17 mouse cellular contexts compared by ENCODE assay signal in genomic region chr4:133620668-133621067, GRCm38 (mm10). TPM values are rescaled to one million over a fixed set of nuclear protein-coding genes. Genes with fewer than 3 reads are reported as not detected.
DNase-seq lines count a peak whose midpoint lies in the region; ATAC-seq and TF ChIP-seq lines count a peak whose summit lies in the region.
"Had no signal": no experiment of that assay in that cellular context is flagged by ENCODE, and none has a peak within 500 bp of the region (broad histone marks: within the 10 kb centered on the region; RNA-seq: fewer than 3 reads in every experiment).

No protein-coding gene starts in this region.

- no peak for ATAC-seq in liver, postnatal 0 days
- ATAC-seq in liver, embryonic 12.5 days = no peak
- peak; percentile 62 for ATAC-seq in activated CD4-positive, CD25-positive, alpha-beta regulatory T cell, adult 4 months
- ATAC-seq: forebrain, embryonic 15.5 days; intestine, embryonic 15.5 days; midbrain, embryonic 13.5 days had no signal

- 63% methylated on average over 8 of the region's 8 CpGs for WGBS in liver, postnatal 0 days (ENCODE audit: insufficient replicate concordance)
- 74% methylated on average over 8 of the region's 8 CpGs for WGBS in liver, embryonic 12.5 days (ENCODE audit: insufficient replicate concordance)

- H3K27ac ChIP-seq in gastrocnemius, adult 2 months = peak overlapping the region; percentile 28; the same call in 1 of the 2 replicates
- H3K27ac ChIP-seq in liver, postnatal 0 days (ENCODE audit: low read depth) = peak overlapping the region; percentile 48; the same call in 1 of the 2 replicates
- H3K27ac ChIP-seq in liver, embryonic 12.5 days = no peak overlapping the region
- H3K27ac ChIP-seq: forebrain, embryonic 15.5 days; heart, embryonic 15.5 days; intestine, embryonic 15.5 days; liver, embryonic 14.5 days; midbrain, embryonic 13.5 days had no signal

- H3K9me3 ChIP-seq in liver, postnatal 0 days (ENCODE audit: low read length) = no peaks in the 10 kb centered on the region
- no peaks in the 10 kb centered on the region for H3K9me3 ChIP-seq in liver, embryonic 12.5 days (replicated peaks)
- H3K9me3 ChIP-seq: forebrain, embryonic 15.5 days; heart, embryonic 15.5 days; intestine, embryonic 15.5 days; midbrain, embryonic 13.5 days had no signal

- no peak for DNase-seq in gastrocnemius, adult 2 months
- no peak for DNase-seq in gastrocnemius, postnatal 14 days
- no peak for DNase-seq in liver, postnatal 0 days
- DNase-seq in splenic B cell, adult 2 months (ENCODE audit: low read depth, low spot score) = peak; percentile 81
- DNase-seq in right cerebral cortex, postnatal 14 days = no peak
- DNase-seq in left cerebral cortex, adult 8-10 months (ENCODE audit: low spot score in 2 of 2) = no peak
- DNase-seq: cerebellum, adult 18-20 months; kidney, postnatal 10 days; layer of hippocampus, adult 9-11 months; lung, postnatal 36 days had no signal

- no peak for TF ChIP-seq CTCF in gastrocnemius, adult 2 months (IDR thresholded peaks at IDR 0.05)
- no peak for TF ChIP-seq CTCF in liver, postnatal 0 days (IDR thresholded peaks at IDR 0.05; ENCODE audit: low read depth)

- H3K4me1 ChIP-seq in liver, postnatal 0 days (ENCODE audit: insufficient read depth) = peaks cover 32% of the 10 kb centered on the region
- peaks cover 52% of the 10 kb centered on the region for H3K4me1 ChIP-seq in liver, embryonic 12.5 days
- H3K4me1 ChIP-seq: intestine, embryonic 15.5 days; midbrain, embryonic 13.5 days had no signal

- H3K4me2 ChIP-seq in liver, postnatal 0 days (ENCODE audit: low read depth, low read length) = no peak overlapping the region
- H3K4me2 ChIP-seq in liver, embryonic 12.5 days = no peak overlapping the region
- H3K4me2 ChIP-seq: forebrain, embryonic 15.5 days; heart, embryonic 15.5 days; intestine, embryonic 15.5 days; midbrain, embryonic 13.5 days had no signal

- no peak overlapping the region for H3K9ac ChIP-seq in liver, postnatal 0 days (replicated peaks)
- H3K9ac ChIP-seq in liver, embryonic 12.5 days = no peak overlapping the region
- H3K9ac ChIP-seq: forebrain, embryonic 15.5 days; heart, embryonic 15.5 days; intestine, embryonic 15.5 days; liver, embryonic 14.5 days; midbrain, embryonic 13.5 days had no signal

- 0 out of 2 replicates have a peak, but pooled peaks cover 12% of the 10 kb centered on the region for H3K36me3 ChIP-seq in liver, postnatal 0 days (replicated peaks; ENCODE audit: insufficient read depth, low read length)
- H3K36me3 ChIP-seq in liver, embryonic 12.5 days = peaks cover 19% of the 10 kb centered on the region; the same call in 1 of the 2 replicates
- H3K36me3 ChIP-seq in splenic B cell, adult 2 months (ENCODE audit: control insufficient read depth, insufficient read depth, low read length, poor library complexity, severe bottlenecking) = peaks cover 11% of the 10 kb centered on the region; the same call in 1 of the 2 replicates
- H3K36me3 ChIP-seq: heart, embryonic 15.5 days had no signal

- TF ChIP-seq EP300 in liver, postnatal 0 days (IDR thresholded peaks at IDR 0.05; ENCODE audit: low read depth) = no peak

- no peak overlapping the region for H3K4me3 ChIP-seq in gastrocnemius, adult 2 months
- H3K4me3 ChIP-seq in liver, postnatal 0 days (ENCODE audit: low read depth, low read length) = no peak overlapping the region
- no peak overlapping the region for H3K4me3 ChIP-seq in liver, embryonic 12.5 days
- H3K4me3 ChIP-seq: forebrain, embryonic 15.5 days; heart, embryonic 15.5 days; intestine, embryonic 15.5 days; midbrain, embryonic 13.5 days had no signal

- no peaks in the 10 kb centered on the region for H3K27me3 ChIP-seq in liver, postnatal 0 days (ENCODE audit: insufficient read depth, low read length)
- H3K27me3 ChIP-seq in liver, embryonic 12.5 days (replicated peaks) = no peaks in the 10 kb centered on the region
- H3K27me3 ChIP-seq in splenic B cell, adult 2 months (ENCODE audit: control insufficient read depth, insufficient read depth, low read length, poor library complexity, severe bottlenecking) = no peaks in the 10 kb centered on the region
- H3K27me3 ChIP-seq: forebrain, embryonic 15.5 days; heart, embryonic 15.5 days; intestine, embryonic 15.5 days; midbrain, embryonic 13.5 days had no signal

- intact Hi-C loops in gastrocnemius, adult 2 months (cut with DNase I) = no loop called here
- intact Hi-C loops in gastrocnemius, postnatal 14 days (cut with DNase I; ENCODE audit: low total_unique reads) = no loop called here

RNA-seq across cellular contexts. Expression of gene Sfn, which starts 18.7 kb away (rescaled TPM):
- total RNA-seq in gastrocnemius, adult 2 months (2021) = 1 to 10 TPM; 1.1 to 1.5 TPM
- 1 to 10 TPM; 1.4 to 1.6 TPM for total RNA-seq in gastrocnemius, postnatal 14 days (2021)
- 0.40 and 0.59 TPM in 2 replicates for polyA plus RNA-seq in liver, postnatal 0 days (2015; fragmentation: Nextera tagmentation; extraction: Ambion mirVana)
- 0.21 and 0.81 TPM in 2 replicates for polyA plus RNA-seq in liver, embryonic 12.5 days (2016; fragmentation: Nextera tagmentation; extraction: Ambion mirVana)
- polyA plus RNA-seq in activated CD4-positive, CD25-positive, alpha-beta regulatory T cell, adult 4 months (2017; shearing (Covaris generic)) = 10 to 100 TPM; 10.2 to 22.2 TPM
- 1 to 10 TPM; 1.6 to 2.2 (median 1.8) TPM for total RNA-seq in left cerebral cortex, adult 8-10 months (2022)

RNA-seq across cellular contexts. Expression of gene Zdhhc18, which starts 29.3 kb away (rescaled TPM):
- total RNA-seq in gastrocnemius, adult 2 months (2021) = 10 to 100 TPM; 25.4 to 32.3 TPM
- total RNA-seq in gastrocnemius, postnatal 14 days (2021) = 10 to 100 TPM; 18.2 to 26.4 TPM
- 2.1 and 2.6 TPM in 2 replicates for polyA plus RNA-seq in liver, postnatal 0 days (2015; fragmentation: Nextera tagmentation; extraction: Ambion mirVana)
- polyA plus RNA-seq in liver, embryonic 12.5 days (2016; fragmentation: Nextera tagmentation; extraction: Ambion mirVana) = 4.6 and 5.5 TPM in 2 replicates
- polyA plus RNA-seq in activated CD4-positive, CD25-positive, alpha-beta regulatory T cell, adult 4 months (2017; shearing (Covaris generic)) = 10 to 100 TPM; 25.8 to 28.8 TPM
- total RNA-seq in left cerebral cortex, adult 8-10 months (2022) = 10 to 100 TPM; 33.8 to 57.7 (median 44.6) TPM

RNA-seq across cellular contexts. Expression of gene Gpn2, which starts 36.5 kb away (rescaled TPM):
- total RNA-seq in gastrocnemius, adult 2 months (2021) = 1 to 10 TPM; 4.9 to 6.3 TPM
- total RNA-seq in gastrocnemius, postnatal 14 days (2021) = 1 to 10 TPM; 5.1 to 5.4 TPM
- polyA plus RNA-seq in liver, postnatal 0 days (2015; fragmentation: Nextera tagmentation; extraction: Ambion mirVana) = 10.2 and 10.9 TPM in 2 replicates
- 15.2 and 16.2 TPM in 2 replicates for polyA plus RNA-seq in liver, embryonic 12.5 days (2016; fragmentation: Nextera tagmentation; extraction: Ambion mirVana)
- polyA plus RNA-seq in activated CD4-positive, CD25-positive, alpha-beta regulatory T cell, adult 4 months (2017; shearing (Covaris generic)) = 1 to 10 TPM; 7.8 to 7.9 TPM
- total RNA-seq in left cerebral cortex, adult 8-10 months (2022) = 10 to 100 TPM; 10.4 to 12.4 (median 11.3) TPM

RNA-seq across cellular contexts. Expression of gene Gpatch3, which starts 46.1 kb away (rescaled TPM):
- 1 to 10 TPM; 3.0 to 3.2 TPM for total RNA-seq in gastrocnemius, adult 2 months (2021)
- 1 to 10 TPM; 2.3 to 4.2 TPM for total RNA-seq in gastrocnemius, postnatal 14 days (2021)
- polyA plus RNA-seq in liver, postnatal 0 days (2015; fragmentation: Nextera tagmentation; extraction: Ambion mirVana) = 4.5 and 5.3 TPM in 2 replicates
- 7.8 and 8.9 TPM in 2 replicates for polyA plus RNA-seq in liver, embryonic 12.5 days (2016; fragmentation: Nextera tagmentation; extraction: Ambion mirVana)
- polyA plus RNA-seq in activated CD4-positive, CD25-positive, alpha-beta regulatory T cell, adult 4 months (2017; shearing (Covaris generic)) = 1 to 10 TPM; 1.1 to 1.7 TPM
- total RNA-seq in left cerebral cortex, adult 8-10 months (2022) = 1 to 10 TPM; 6.8 to 8.9 (median 7.4) TPM

RNA-seq across cellular contexts. Expression of gene Pigv, which starts 51.8 kb away (rescaled TPM):
- 10 to 100 TPM; 10.4 to 11.7 TPM for total RNA-seq in gastrocnemius, adult 2 months (2021)
- 1 to 10 TPM; 9.4 to 9.9 TPM for total RNA-seq in gastrocnemius, postnatal 14 days (2021)
- 5.2 and 5.9 TPM in 2 replicates for polyA plus RNA-seq in liver, postnatal 0 days (2015; fragmentation: Nextera tagmentation; extraction: Ambion mirVana)
- 7.0 and 10.0 TPM in 2 replicates for polyA plus RNA-seq in liver, embryonic 12.5 days (2016; fragmentation: Nextera tagmentation; extraction: Ambion mirVana)
- polyA plus RNA-seq in activated CD4-positive, CD25-positive, alpha-beta regulatory T cell, adult 4 months (2017; shearing (Covaris generic)) = 10 to 100 TPM; 10.6 to 11.9 TPM
- total RNA-seq in left cerebral cortex, adult 8-10 months (2022) = 10 to 100 TPM in 2 of 4 experiments, 1 to 10 TPM in 2; 8.4 to 10.9 (median 9.9) TPM
